ENCODE assay signal across 11 mouse cellular contexts in the genomic region with DNA sequence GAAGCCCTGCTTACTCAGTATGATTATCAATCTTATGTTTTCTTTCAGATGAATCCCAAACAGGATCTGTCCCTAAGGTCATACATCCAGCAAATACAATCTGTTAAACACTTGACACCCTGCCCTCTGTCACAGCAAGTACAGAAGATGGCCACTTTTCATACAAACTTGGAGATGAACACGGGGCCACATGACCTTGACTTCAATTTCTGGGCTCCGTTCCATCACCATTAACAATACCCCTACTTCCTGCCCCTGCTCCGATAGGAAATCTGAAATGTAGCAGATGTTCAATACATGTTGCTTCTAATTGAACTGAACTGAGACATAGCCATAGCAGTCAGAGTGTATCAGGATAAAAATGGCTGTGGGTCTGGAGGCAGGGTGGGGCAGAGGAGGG.
"Had no signal": no experiment of that assay in that cellular context is flagged by ENCODE, and none has a peak within 500 bp of the region (broad histone marks: within the 10 kb centered on the region; RNA-seq: fewer than 3 reads in every experiment).

No protein-coding gene starts in this region.

- H3K9ac ChIP-seq: liver, embryonic 15.5 days; midbrain, embryonic 13.5 days had no signal

- H3K27ac ChIP-seq: left cerebral cortex, adult 2 months; limb, embryonic 10.5 days; liver, embryonic 15.5 days; midbrain, embryonic 13.5 days; stomach, postnatal 0 days had no signal

- H3K4me3 ChIP-seq: left cerebral cortex, adult 2 months; limb, embryonic 10.5 days; liver, embryonic 15.5 days; midbrain, embryonic 13.5 days had no signal

- DNase-seq: lung, postnatal 36 days; thymus, postnatal 4 days had no signal

- H3K9me3 ChIP-seq: limb, embryonic 10.5 days; liver, embryonic 15.5 days; midbrain, embryonic 13.5 days had no signal

- H3K27me3 ChIP-seq: liver, embryonic 15.5 days; midbrain, embryonic 13.5 days had no signal

- H3K36me3 ChIP-seq: limb, embryonic 10.5 days; liver, embryonic 15.5 days; midbrain, embryonic 13.5 days had no signal

- H3K4me1 ChIP-seq: liver, embryonic 15.5 days had no signal

- ATAC-seq: hindbrain, embryonic 16.5 days; inflammation-experienced regulatory T-cells, adult 6 months; intestine, postnatal 0 days; midbrain, embryonic 13.5 days had no signal

- H3K4me2 ChIP-seq: liver, embryonic 11.5 days; liver, embryonic 15.5 days; midbrain, embryonic 13.5 days had no signal
